Mouse (Mus musculus) CH12.LX (cell line): ENCODE data around the gene Col24a1. TPM values are rescaled to one million over a fixed set of nuclear protein-coding genes. Genes with fewer than 3 reads are reported as not detected.

Experiments used
- DNase-seq: peaks from one replicate; pipeline ENCODE4 v3.0.0-alpha.2; 2013; ENCODE audit errors: extremely low read depth
- H3K27ac ChIP-seq: 2 replicates; pipeline ENCODE4 v1.5.1; 2012; ENCODE audit warnings: low read depth, mild to moderate bottlenecking, control low read depth, moderate library complexity; ENCODE audit not compliant: insufficient read depth
- H3K27me3 ChIP-seq: replicated peaks from 2 replicates; pipeline ENCODE3; 2012; ENCODE audit warnings: inconsistent platforms
- H3K36me3 ChIP-seq, 2 experiments: replicated peaks in 1 of 2; 2 replicates each; pipeline versions ENCODE3 to v1.6.1; 2012; ENCODE audit warnings: inconsistent platforms in 1 of 2, low read length in 1 of 2, mild to moderate bottlenecking in 1 of 2, mixed read lengths in 1 of 2, moderate library complexity in 1 of 2; ENCODE audit not compliant: control insufficient read depth in 1 of 2, insufficient read depth in 1 of 2
- H3K4me1 ChIP-seq, 2 experiments: 2 replicates each; pipeline ENCODE4 v1.6.1; 2012; ENCODE audit warnings: inconsistent platforms in 1 of 2, moderate library complexity in 1 of 2; ENCODE audit not compliant: insufficient read depth in 2 of 2, control insufficient read depth in 1 of 2
- H3K4me2 ChIP-seq: 2 replicates; pipeline ENCODE4 v1.6.1; 2012; ENCODE audit warnings: low read depth, mild to moderate bottlenecking, control low read depth; ENCODE audit not compliant: poor library complexity, insufficient read depth, severe bottlenecking
- H3K4me3 ChIP-seq, 3 experiments: fragments of 150-350 bp in 1 of 3; sonication (generic) in 1 of 3; replicated peaks in 1 of 3; 2 replicates each; pipeline versions ENCODE3 to v1.5.1; 2011 to 2012; ENCODE audit warnings: low read depth in 2 of 3, low read length in 2 of 3, mild to moderate bottlenecking in 2 of 3, moderate library complexity in 2 of 3, control low read depth in 1 of 3, improper control_type of control experiment in 1 of 3, inconsistent platforms in 1 of 3, mixed read lengths in 1 of 3; ENCODE audit not compliant: poor library complexity in 1 of 3
- H3K79me2 ChIP-seq: replicated peaks from 2 replicates; pipeline ENCODE4 v1.6.1; 2012; ENCODE audit warnings: mild to moderate bottlenecking, moderate library complexity; ENCODE audit not compliant: control insufficient read depth, poor library complexity, insufficient read depth, severe bottlenecking; ENCODE audit errors: extremely low read depth
- H3K9ac ChIP-seq: 2 replicates; pipeline ENCODE4 v1.6.1; 2012; ENCODE audit warnings: low read depth, mild to moderate bottlenecking, control low read depth, moderate library complexity; ENCODE audit not compliant: insufficient read depth
- H3K9me3 ChIP-seq: replicated peaks from 2 replicates; pipeline ENCODE3; 2012; ENCODE audit warnings: low read length, inconsistent platforms, mixed read lengths
- BHLHE40 ChIP-seq: IDR thresholded peaks from 2 replicates; pipeline ENCODE4 v1.6.1; 2011; ENCODE audit warnings: mild to moderate bottlenecking, low read depth, low read length, improper control_type of control experiment
- CHD1 ChIP-seq: IDR thresholded peaks from 2 replicates; pipeline ENCODE4 v1.6.1; 2012; ENCODE audit warnings: low read depth, low read length, improper control_type of control experiment, inconsistent platforms
- CTCF ChIP-seq, 2 experiments: IDR thresholded peaks in 1 of 2; conservative IDR thresholded peaks in 1 of 2; 2 replicates each; pipeline ENCODE4 v1.5.1; 2011 to 2012; ENCODE audit warnings: low read depth in 2 of 2, low read length in 2 of 2, improper control_type of control experiment in 1 of 2, inconsistent platforms in 1 of 2, mild to moderate bottlenecking in 1 of 2, moderate library complexity in 1 of 2
- ELF1 ChIP-seq: IDR thresholded peaks from 2 replicates; pipeline ENCODE4 v1.6.1; 2014; ENCODE audit warnings: low read depth, mild to moderate bottlenecking, inconsistent platforms, low read length, improper control_type of control experiment
- EP300 ChIP-seq: IDR thresholded peaks from 2 replicates; pipeline ENCODE4 v1.6.1; 2011; ENCODE audit warnings: low read length, improper control_type of control experiment
- ETS1 ChIP-seq: conservative IDR thresholded peaks from 2 replicates; pipeline ENCODE4 v1.6.1; 2012; ENCODE audit warnings: low read depth, mild to moderate bottlenecking, inconsistent platforms, low read length, improper control_type of control experiment, moderate library complexity
- HCFC1 ChIP-seq: IDR thresholded peaks from 2 replicates; pipeline ENCODE4 v1.6.1; 2012; ENCODE audit warnings: low read depth, mild to moderate bottlenecking, inconsistent platforms, low read length, improper control_type of control experiment
- IRF4 ChIP-seq: IDR thresholded peaks from 2 replicates; pipeline ENCODE4 v1.6.1; 2014; ENCODE audit warnings: low read depth, mild to moderate bottlenecking, inconsistent platforms, low read length, improper control_type of control experiment
- JUN ChIP-seq: IDR thresholded peaks from 2 replicates; pipeline ENCODE4 v1.6.1; 2011; ENCODE audit warnings: low read depth, mild to moderate bottlenecking, low read length, improper control_type of control experiment, moderate library complexity; ENCODE audit not compliant: insufficient read depth
- KAT2A ChIP-seq: IDR thresholded peaks from 2 replicates; pipeline ENCODE4 v1.6.1; 2012; ENCODE audit warnings: low read length, improper control_type of control experiment, inconsistent platforms; ENCODE audit not compliant: insufficient replicate concordance
- MAFK ChIP-seq: IDR thresholded peaks from 2 replicates; pipeline ENCODE4 v1.6.1; 2011; ENCODE audit warnings: low read length, improper control_type of control experiment; ENCODE audit not compliant: insufficient replicate concordance
- MAX ChIP-seq: IDR thresholded peaks from 2 replicates; pipeline ENCODE4 v1.6.1; 2011; ENCODE audit warnings: low read length, improper control_type of control experiment
- NRF1 ChIP-seq: IDR thresholded peaks from 2 replicates; pipeline ENCODE4 v1.6.1; 2014; ENCODE audit warnings: low read depth, mild to moderate bottlenecking, inconsistent platforms, low read length, improper control_type of control experiment, moderate library complexity
- POLR2A ChIP-seq: IDR thresholded peaks from 2 replicates; pipeline ENCODE4 v1.6.1; 2011; ENCODE audit warnings: low read depth, mild to moderate bottlenecking, improper control_type of control experiment, low read length
- RCOR1 ChIP-seq: conservative IDR thresholded peaks from 2 replicates; pipeline ENCODE4 v1.6.1; 2012; ENCODE audit warnings: low read depth, mild to moderate bottlenecking, inconsistent platforms, low read length, improper control_type of control experiment
- SMC3 ChIP-seq: IDR thresholded peaks from 2 replicates; pipeline ENCODE4 v1.6.1; 2011; ENCODE audit warnings: low read depth, low read length, improper control_type of control experiment
- USF1 ChIP-seq: IDR thresholded peaks from 2 replicates; pipeline ENCODE4 v1.6.1; 2014; ENCODE audit warnings: low read depth, mild to moderate bottlenecking, inconsistent platforms, low read length, improper control_type of control experiment
- ZC3H11A ChIP-seq: IDR thresholded peaks from 2 replicates; pipeline ENCODE4 v1.6.1; 2012; ENCODE audit warnings: low read depth, mild to moderate bottlenecking, inconsistent platforms, low read length, improper control_type of control experiment
- ZKSCAN1 ChIP-seq: IDR thresholded peaks from 2 replicates; pipeline ENCODE4 v1.6.1; 2012; ENCODE audit warnings: low read depth, inconsistent platforms, low read length, improper control_type of control experiment, borderline replicate concordance
- dilution Hi-C: fragments of 300-500 bp; cut with MboI; formaldehyde crosslinking; loops from 2 replicates; pipeline ENCODE4 v1.14.3; 2020; ENCODE audit warnings: low sequenced_read_pairs; ENCODE audit not compliant: extremely low pct_unique_long_range_greater_than_20kb, extremely low pct_ligation_motif_present
- in situ Hi-C: fragments of 300-500 bp; cut with MboI; formaldehyde crosslinking; loops from 3 replicates; pipeline ENCODE4 v1.14.3; 2019; ENCODE audit warnings: low sequenced_read_pairs, low pct_ligation_motif_present, low pct_unique_long_range_greater_than_20kb, mixed read lengths
- polyA plus RNA-seq: library from polyadenylated mRNA; unstranded; fragments of >175 nt; gene quantifications from 2 replicates; pipeline ENCODE4 v1.2.1, GENCODE M21; 2012; ENCODE audit warnings: low read depth; ENCODE audit not compliant: insufficient read length
- total RNA-seq, 2 experiments: library from RNA; depleted of rRNA; stranded (reverse); fragments of 300-350 nt in 1 of 2; fragments of >200 nt in 1 of 2; gene quantifications; 2 replicates each; pipeline ENCODE4 v1.2.3; 2012 to 2014

Col24a1 gene
- total and polyA plus RNA-seq, 3 experiments: 0.10 TPM; not detected in 2

DNA sequence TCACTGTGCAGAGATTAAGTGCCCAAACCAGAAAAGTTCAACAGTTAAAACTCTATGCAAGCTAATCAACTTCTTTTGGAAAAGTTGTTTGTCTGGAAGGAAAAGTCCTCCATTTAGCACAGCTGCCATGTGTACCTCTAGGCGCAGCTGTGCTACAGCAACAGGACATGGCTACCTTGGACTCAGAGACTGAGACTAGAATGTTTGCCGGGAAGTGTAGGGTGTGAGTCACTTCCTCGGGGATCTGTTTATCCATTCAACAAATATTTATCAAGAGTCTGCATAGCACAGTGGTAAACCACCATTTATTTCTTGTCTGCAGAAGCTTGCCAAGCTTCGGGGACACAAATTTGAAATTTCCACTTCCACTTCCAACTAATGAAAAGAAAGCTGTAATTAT is 178.8 kb downstream of the Col24a1 start:
- dilution Hi-C loops: no loop called here
- no peak for DNase-seq
- Histone ChIP-seq H3K4me2 (no peak overlapping the region; the same call in 1 of the 2 replicates), H3K4me3 (no peak overlapping the region), H3K27ac (no peak overlapping the region), H3K79me2 (no peaks in the 10 kb centered on the region), H3K9me3 (no peaks in the 10 kb centered on the region), H3K9ac (no peak overlapping the region), H3K4me1 (no peaks in the 10 kb centered on the region; a peak in 1 of 4 replicates), H3K36me3 (no peaks in the 10 kb centered on the region), H3K27me3 (no peaks in the 10 kb centered on the region)
- in situ Hi-C loops: no loop called here
- TF ChIP-seq JUN: no peak
- TF ChIP-seq ETS1: no peak
- no peak for TF ChIP-seq ZKSCAN1
- no peak for TF ChIP-seq NRF1
- TF ChIP-seq RCOR1: no peak
- no peak for TF ChIP-seq POLR2A
- TF ChIP-seq KAT2A: no peak
- TF ChIP-seq USF1: no peak
- TF ChIP-seq BHLHE40: no peak
- no peak for TF ChIP-seq ELF1
- no peak for TF ChIP-seq IRF4
- no peak for TF ChIP-seq SMC3
- no peak for TF ChIP-seq CTCF (conservative IDR thresholded peaks at IDR 0.05 in 1 of 2, IDR thresholded peaks at IDR 0.05 in 1 of 2; ENCODE audit: low read depth in 2 of 2, low read length in 2 of 2)
- TF ChIP-seq MAFK: no peak
- no peak for TF ChIP-seq ZC3H11A
- no peak for TF ChIP-seq MAX
- no peak for TF ChIP-seq EP300
- no peak for TF ChIP-seq HCFC1
- TF ChIP-seq CHD1: no peak

DNA sequence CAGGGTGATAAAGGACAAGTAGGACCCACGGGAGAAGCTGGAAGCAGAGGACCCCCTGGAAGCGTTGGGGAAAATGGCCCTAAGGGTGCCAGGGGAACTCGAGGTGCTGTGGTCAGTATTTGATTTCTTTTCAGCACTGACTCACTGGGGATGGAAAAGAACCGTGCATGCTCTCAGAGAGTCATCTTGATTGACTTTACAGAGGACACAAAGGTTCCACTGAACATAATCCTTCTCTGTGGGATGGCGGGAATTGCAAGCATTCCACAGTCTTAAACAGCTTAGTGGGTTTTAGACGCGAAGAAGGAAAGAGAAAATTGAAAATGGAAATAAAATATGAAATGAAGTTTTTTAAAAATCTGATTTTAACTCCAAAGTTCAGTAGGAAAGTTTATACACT is 181.9 kb downstream of the Col24a1 start:
- no peak overlapping the region for H3K9ac ChIP-seq
- H3K9me3 ChIP-seq: no peaks in the 10 kb centered on the region
- no peaks in the 10 kb centered on the region for H3K79me2 ChIP-seq
- no peaks in the 10 kb centered on the region for H3K4me1 ChIP-seq
- dilution Hi-C loops: no loop called here
- in situ Hi-C loops: no loop called here
- no peaks in the 10 kb centered on the region for H3K36me3 ChIP-seq
- TF ChIP-seq HCFC1 (no peak), MAX (no peak)
- no peak overlapping the region for H3K4me2 ChIP-seq
- no peak overlapping the region for H3K27ac ChIP-seq
- no peaks in the 10 kb centered on the region for H3K27me3 ChIP-seq
- DNase-seq: no peak
- no peak overlapping the region for H3K4me3 ChIP-seq
